Mouse (Mus musculus) heart, postnatal 0 days (tissue): ENCODE data around the gene Hic2.

Experiments
- CTCF ChIP-seq: IDR thresholded peaks from 2 replicates; pipeline ENCODE4 v1.5.1; 2016; ENCODE audit warnings: antibody characterized with exemption, control low read depth, low read depth
- EP300 ChIP-seq: IDR thresholded peaks from 2 replicates; pipeline ENCODE4 v1.6.1; 2016; ENCODE audit warnings: antibody characterized with exemption, low read depth

- TF ChIP-seq CTCF (no peak), EP300 (no peak)
Measured at GRCm38 (mm10) chr16:17232794-17233701, at the start of gene Hic2.
